Mouse (Mus musculus): ENCODE measurements around the gene Iqcm. TPM values are rescaled to one million over a fixed set of nuclear protein-coding genes. Genes with fewer than 3 reads are reported as not detected.

The Iqcm gene
- polyA plus RNA-seq, 1 experiment from 2014 or later: not detected

- Histone ChIP-seq H3K4me2 (no peak overlapping the region), H3K9ac (no peak overlapping the region), H3K36me3 (replicated peaks) (no peaks in the 10 kb centered on the region), H3K4me1 (replicated peaks) (no peaks in the 10 kb centered on the region), H3K27ac (replicated peaks) (no peak overlapping the region), H3K4me3 (replicated peaks) (no peak overlapping the region), H3K9me3 (replicated peaks) (no peaks in the 10 kb centered on the region), H3K27me3 (no peaks in the 10 kb centered on the region)
- no peak for ATAC-seq (ENCODE audit: insufficient read depth)
These were observed 307.1 kb downstream of the Iqcm start for GRCm38 (mm10) chr8:75755596-75755995.

GRCm38 (mm10) chr8:75828468-75829132 lies 380.1 kb downstream of the Iqcm start:
- Histone ChIP-seq H3K27me3 (no peaks in the 10 kb centered on the region), H3K9ac (no peak overlapping the region), H3K4me1 (replicated peaks) (no peaks in the 10 kb centered on the region), H3K4me2 (no peak overlapping the region), H3K27ac (replicated peaks) (no peak overlapping the region), H3K36me3 (replicated peaks) (no peaks in the 10 kb centered on the region), H3K4me3 (replicated peaks) (no peak overlapping the region), H3K9me3 (replicated peaks) (no peaks in the 10 kb centered on the region)
- no peak for ATAC-seq (ENCODE audit: insufficient read depth)
- 52% methylated on average over 4 of the region's 4 CpGs for WGBS (ENCODE audit: insufficient replicate concordance)

- no peaks in the 10 kb centered on the region for H3K27me3 ChIP-seq
- H3K36me3 ChIP-seq (replicated peaks): no peaks in the 10 kb centered on the region
- no peak overlapping the region for H3K9ac ChIP-seq
- no peak overlapping the region for H3K4me3 ChIP-seq (replicated peaks)
- H3K4me1 ChIP-seq (replicated peaks): no peaks in the 10 kb centered on the region
- no peak overlapping the region for H3K4me2 ChIP-seq
- H3K27ac ChIP-seq (replicated peaks): no peak overlapping the region
- ATAC-seq (ENCODE audit: insufficient read depth): no peak
- WGBS (ENCODE audit: insufficient replicate concordance): 63% methylated on average over 2 of the region's 2 CpGs
- H3K9me3 ChIP-seq (replicated peaks): no peaks in the 10 kb centered on the region
These were observed 386.8 kb downstream of the Iqcm start for GRCm38 (mm10) chr8:75835245-75835644.

- Histone ChIP-seq H3K4me2 (no peak overlapping the region), H3K9me3 (replicated peaks) (no peaks in the 10 kb centered on the region), H3K27ac (replicated peaks) (no peak overlapping the region), H3K36me3 (replicated peaks) (no peaks in the 10 kb centered on the region), H3K4me1 (replicated peaks) (no peaks in the 10 kb centered on the region), H3K9ac (no peak overlapping the region), H3K27me3 (no peaks in the 10 kb centered on the region), H3K4me3 (replicated peaks) (no peak overlapping the region)
- no peak for ATAC-seq (ENCODE audit: insufficient read depth)
- WGBS (ENCODE audit: insufficient replicate concordance): 59% methylated on average over 15 of the region's 15 CpGs
These were observed 469.3 kb downstream of the Iqcm start for GRCm38 (mm10) chr8:75917603-75918344.

- no peak overlapping the region for H3K9ac ChIP-seq
- no peak overlapping the region for H3K4me3 ChIP-seq (replicated peaks)
- H3K9me3 ChIP-seq (replicated peaks): no peaks in the 10 kb centered on the region
- no peaks in the 10 kb centered on the region for H3K36me3 ChIP-seq (replicated peaks)
- ATAC-seq (ENCODE audit: insufficient read depth): no peak
- no peak overlapping the region for H3K4me2 ChIP-seq
- no peaks in the 10 kb centered on the region for H3K4me1 ChIP-seq (replicated peaks)
- H3K27me3 ChIP-seq: no peaks in the 10 kb centered on the region
- no peak overlapping the region for H3K27ac ChIP-seq (replicated peaks)
- 46% methylated on average over 1 of the region's 1 CpGs for WGBS (ENCODE audit: insufficient replicate concordance)
These were observed 500.7 kb downstream of the Iqcm start for GRCm38 (mm10) chr8:75949166-75949565.

GRCm38 (mm10) chr8:75956016-75956415 lies 507.5 kb downstream of the Iqcm start:
- Histone ChIP-seq H3K4me1 (replicated peaks) (no peaks in the 10 kb centered on the region), H3K9ac (no peak overlapping the region), H3K4me3 (replicated peaks) (no peak overlapping the region), H3K36me3 (replicated peaks) (no peaks in the 10 kb centered on the region), H3K27me3 (no peaks in the 10 kb centered on the region), H3K9me3 (replicated peaks) (no peaks in the 10 kb centered on the region), H3K4me2 (no peak overlapping the region), H3K27ac (replicated peaks) (no peak overlapping the region)
- no peak for ATAC-seq (ENCODE audit: insufficient read depth)
- 66% methylated on average over 2 of the region's 2 CpGs for WGBS (ENCODE audit: insufficient replicate concordance)

GRCm38 (mm10) chr8:76018501-76018900 lies 570.0 kb downstream of the Iqcm start:
- H3K4me3 ChIP-seq (replicated peaks): no peak overlapping the region
- ATAC-seq (ENCODE audit: insufficient read depth): no peak
- H3K9ac ChIP-seq: no peak overlapping the region
- H3K27me3 ChIP-seq: no peaks in the 10 kb centered on the region
- 71% methylated on average over 4 of the region's 4 CpGs for WGBS (ENCODE audit: insufficient replicate concordance)
- H3K4me1 ChIP-seq (replicated peaks): no peaks in the 10 kb centered on the region
- H3K27ac ChIP-seq (replicated peaks): no peak overlapping the region
- no peaks in the 10 kb centered on the region for H3K9me3 ChIP-seq (replicated peaks)
- no peak overlapping the region for H3K4me2 ChIP-seq
- H3K36me3 ChIP-seq (replicated peaks): no peaks in the 10 kb centered on the region

Other genes with a start within 250 kb of the Iqcm start
- not detected in 2 replicates for gene Rasd2, start 234.8 kb upstream of the Iqcm start, polyA plus RNA-seq (2015; fragmentation: Nextera tagmentation; extraction: Ambion mirVana)
- 0.08 TPM in 1 of 2 replicates, not detected in the other for gene Gm10358, start 42.1 kb upstream of the Iqcm start, polyA plus RNA-seq (2015; fragmentation: Nextera tagmentation; extraction: Ambion mirVana)